26 mouse cellular contexts compared by ENCODE assay signal in genomic region chr13:64566966-64567708, GRCm38 (mm10).
"Had no signal": no experiment of that assay in that cellular context is flagged by ENCODE, and none has a peak within 500 bp of the region (broad histone marks: within the 10 kb centered on the region; RNA-seq: fewer than 3 reads in every experiment).

No protein-coding gene starts in this region.

- H3K4me3 ChIP-seq: gastrocnemius, adult 2 months; heart, embryonic 10.5 days; heart, embryonic 12.5 days; hindbrain, embryonic 10.5 days; hindbrain, embryonic 12.5 days; intestine, embryonic 15.5 days; kidney, embryonic 15.5 days; limb, embryonic 15.5 days; liver, embryonic 12.5 days had no signal

- ATAC-seq: hindbrain, embryonic 16.5 days; inflammation-experienced regulatory T-cells, adult 6 months; intestine, embryonic 15.5 days; intestine, postnatal 0 days; liver, embryonic 12.5 days had no signal

- H3K4me2 ChIP-seq: heart, embryonic 12.5 days; hindbrain, embryonic 12.5 days; hindbrain, embryonic 14.5 days; intestine, embryonic 15.5 days; kidney, embryonic 15.5 days; limb, embryonic 15.5 days; liver, embryonic 12.5 days had no signal

- H3K9me3 ChIP-seq: hindbrain, embryonic 12.5 days; intestine, embryonic 15.5 days; kidney, embryonic 15.5 days; limb, embryonic 15.5 days had no signal

- H3K27me3 ChIP-seq: heart, embryonic 12.5 days; hindbrain, embryonic 12.5 days; intestine, embryonic 15.5 days; kidney, embryonic 15.5 days; limb, embryonic 15.5 days; liver, embryonic 12.5 days had no signal

- H3K27ac ChIP-seq: gastrocnemius, adult 2 months; heart, embryonic 10.5 days; hindbrain, embryonic 10.5 days; hindbrain, embryonic 12.5 days; hindbrain, embryonic 14.5 days; intestine, embryonic 15.5 days; kidney, embryonic 15.5 days; kidney, postnatal 0 days; limb, embryonic 15.5 days; liver, embryonic 12.5 days; liver, embryonic 14.5 days had no signal

- DNase-seq: gastrocnemius, adult 2 months; gastrocnemius, postnatal 10 days; gastrocnemius, postnatal 25 days; heart, adult 18-20 months; heart, postnatal 10 days; heart, postnatal 4 days; kidney, adult 2 months; kidney, adult 9 months; kidney, postnatal 14 days; kidney, postnatal 36 days; layer of hippocampus, adult 9-11 months; layer of hippocampus, postnatal 36 days had no signal

- H3K4me1 ChIP-seq: heart, embryonic 10.5 days; heart, embryonic 12.5 days; hindbrain, embryonic 10.5 days; hindbrain, embryonic 12.5 days; intestine, embryonic 15.5 days; kidney, embryonic 15.5 days; limb, embryonic 15.5 days; liver, embryonic 12.5 days had no signal

- H3K9ac ChIP-seq: heart, embryonic 12.5 days; hindbrain, embryonic 12.5 days; hindbrain, embryonic 14.5 days; intestine, embryonic 15.5 days; kidney, embryonic 15.5 days; limb, embryonic 15.5 days; liver, embryonic 12.5 days; liver, embryonic 14.5 days had no signal

- H3K36me3 ChIP-seq: heart, embryonic 10.5 days; heart, embryonic 12.5 days; hindbrain, embryonic 10.5 days; hindbrain, embryonic 12.5 days; intestine, embryonic 15.5 days; kidney, embryonic 15.5 days; limb, embryonic 15.5 days; liver, embryonic 12.5 days had no signal
